Mouse (Mus musculus) megakaryocyte-erythroid progenitor cell, adult 5-6 weeks (primary cell): ENCODE data around the gene Lsm14b. TPM values are rescaled to one million over a fixed set of nuclear protein-coding genes. Genes with fewer than 3 reads are reported as not detected.
A peak's percentile ranks its signal among the peaks of the same experiment; 100 is the strongest.

Experiments
- ATAC-seq: replicated peaks from 2 replicates; pipeline ENCODE4 v1.8.0; 2016; ENCODE audit warnings: mild to moderate bottlenecking, inconsistent platforms; ENCODE audit not compliant: severe bottlenecking, poor library complexity, low FRiP score, low TSS enrichment
- total RNA-seq, 2 experiments: library from RNA; stranded (forward) in 1 of 2; stranded (reverse) in 1 of 2; fragments of 200-1000, 215-1000 nt in 1 of 2; fragments of >200 nt in 1 of 2; fragmentation: Nextera tagmentation in 1 of 2; gene quantifications; 2 replicates each; pipeline ENCODE4 v1.2.3; 2014 to 2017

The Lsm14b gene
- total RNA-seq, 2 experiments from 2014 or later = 14.9 to 25.1 TPM

GRCm38 (mm10) chr2:180047980-180048635 is 23.3 kb downstream of the Lsm14b start:
- no peak for ATAC-seq

DNA sequence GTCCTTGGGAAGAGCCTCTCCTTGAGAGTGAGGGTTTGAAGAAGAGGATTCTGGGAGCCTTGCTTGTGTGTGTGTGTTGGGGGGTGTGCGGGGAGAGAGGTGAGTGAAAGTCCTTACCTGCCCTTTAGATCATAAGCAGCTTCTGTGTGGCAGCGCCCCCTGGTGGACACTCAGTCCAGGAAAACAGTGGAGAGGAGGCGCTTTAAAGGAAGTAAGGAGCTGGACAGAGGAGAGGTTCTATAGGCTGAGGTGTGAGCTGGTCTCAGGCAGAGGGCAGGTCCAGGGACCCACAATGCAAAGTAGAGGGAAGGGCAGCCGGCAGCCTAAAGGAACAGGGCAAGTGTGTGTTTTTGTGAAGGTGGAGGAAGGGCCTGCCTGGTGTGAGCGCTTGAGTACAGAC is 26.2 kb downstream of the Lsm14b start:
- peak; percentile 81 for ATAC-seq

GRCm38 (mm10) chr2:180051986-180052733 is 27.4 kb downstream of the Lsm14b start:
- ATAC-seq = peak; percentile 39; the same call in 1 of the 2 replicates

DNA sequence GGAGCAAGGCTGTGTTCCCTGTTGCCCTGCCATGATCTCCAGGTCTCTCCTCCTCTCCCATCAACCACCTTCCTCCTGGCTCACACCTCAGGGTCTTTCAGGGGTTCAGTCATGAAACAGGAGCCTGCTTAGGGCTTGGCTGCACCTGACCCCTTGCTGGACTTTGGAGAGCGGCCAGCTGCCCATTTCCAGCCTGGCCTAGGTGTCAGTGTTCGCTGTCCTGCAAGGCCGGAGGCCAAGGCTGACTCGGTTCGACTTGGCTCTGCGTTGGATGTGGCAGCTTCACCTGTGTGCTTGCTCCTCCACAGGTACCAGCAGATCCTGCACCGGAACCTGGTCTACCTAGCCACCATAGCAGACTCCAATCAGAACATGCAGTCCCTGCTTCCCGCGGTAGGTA is 28.2 kb downstream of the Lsm14b start:
- no peak for ATAC-seq

- ATAC-seq = 0 out of 2 replicates have a peak, but pooled peaks have one; percentile 15
Measured at GRCm38 (mm10) chr2:180063338-180064131, 38.7 kb downstream of the Lsm14b start.

DNA sequence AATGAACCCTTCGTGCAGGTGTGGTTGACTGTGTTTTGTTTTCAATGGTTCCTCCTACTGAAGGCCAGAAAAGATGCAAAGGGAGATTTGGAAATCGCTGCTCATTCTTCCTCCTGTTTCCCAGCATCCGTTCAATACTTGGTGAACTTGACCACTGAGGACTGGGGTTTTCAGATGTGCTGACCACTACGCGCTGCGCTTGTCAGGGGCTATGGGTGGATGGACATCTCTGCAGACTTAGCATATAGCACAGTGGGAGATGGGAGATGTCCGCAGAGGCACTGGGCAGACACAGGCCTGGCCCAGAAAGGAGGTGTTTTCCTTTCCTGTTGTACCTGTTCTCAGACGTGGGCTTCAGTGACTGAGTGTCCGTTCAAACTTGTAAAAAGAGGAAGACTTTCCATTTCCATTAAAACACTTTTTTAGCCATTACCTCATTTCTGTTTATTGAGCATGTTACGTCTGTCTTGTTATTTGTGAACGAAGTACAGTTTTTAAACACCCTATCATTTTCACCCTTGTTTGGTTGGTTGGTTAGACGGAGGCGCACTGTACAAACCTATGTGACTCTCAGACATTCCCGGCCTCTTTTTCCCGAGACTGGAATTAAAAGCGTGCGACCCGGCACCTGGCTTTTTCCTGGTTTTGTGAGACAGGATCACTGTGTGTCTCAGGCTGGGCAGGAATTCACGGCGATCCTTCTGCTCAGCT is 45.1 kb downstream of the Lsm14b start:
- peak; percentile 50 for ATAC-seq

- peak; percentile 91 for ATAC-seq
Measured at GRCm38 (mm10) chr2:180070481-180071453, 46.0 kb downstream of the Lsm14b start, which contains the start of gene Mtg2. Mtg2 (plus strand) TSS chr2:180070588.

GRCm38 (mm10) chr2:180071671-180072070 is 46.9 kb downstream of the Lsm14b start:
- ATAC-seq = no peak

DNA sequence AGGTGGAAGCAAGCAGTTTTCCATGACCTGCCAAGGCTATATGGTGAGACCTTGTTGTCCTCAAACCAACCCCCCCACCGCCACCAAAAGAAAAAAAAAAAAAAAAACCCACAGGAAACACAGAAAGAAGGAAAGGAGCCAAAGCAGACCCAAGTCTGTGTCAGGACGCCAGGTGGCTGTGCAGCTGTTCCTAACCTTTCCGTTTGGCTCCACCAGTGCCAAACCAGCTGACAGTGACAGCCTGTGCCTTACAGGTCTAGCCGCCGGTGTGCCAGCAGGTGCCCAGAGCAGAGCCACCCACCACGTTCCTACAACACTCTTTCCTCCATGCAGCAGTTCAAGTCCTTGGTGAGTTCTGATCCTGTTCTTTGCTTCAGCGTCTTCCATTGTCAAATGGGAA is 48.1 kb downstream of the Lsm14b start:
- no peak for ATAC-seq

GRCm38 (mm10) chr2:180077622-180078021 is 52.8 kb downstream of the Lsm14b start:
- no peak for ATAC-seq

- no peak for ATAC-seq
Measured at GRCm38 (mm10) chr2:180080680-180081079, 55.9 kb downstream of the Lsm14b start.

DNA sequence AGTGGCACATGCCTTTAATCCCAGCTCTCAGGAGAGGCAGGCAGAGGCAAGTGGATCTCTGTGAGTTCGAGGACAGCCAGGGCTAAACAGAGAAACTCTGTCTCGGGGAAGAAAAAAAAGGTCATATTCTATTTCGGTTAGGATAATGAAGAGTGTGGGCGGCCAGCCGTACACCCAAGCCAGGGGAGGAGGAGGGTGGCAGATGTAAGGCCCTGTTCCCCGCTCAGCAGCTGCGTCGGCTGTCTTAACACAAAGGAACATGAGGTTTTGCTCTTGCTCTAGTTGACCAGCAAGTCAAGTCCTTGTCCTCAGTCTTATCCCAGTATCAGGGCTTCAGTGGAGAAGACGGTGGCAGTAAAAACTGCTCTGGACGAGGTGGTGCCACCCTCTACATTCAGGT is 58.3 kb downstream of the Lsm14b start:
- ATAC-seq = no peak

DNA sequence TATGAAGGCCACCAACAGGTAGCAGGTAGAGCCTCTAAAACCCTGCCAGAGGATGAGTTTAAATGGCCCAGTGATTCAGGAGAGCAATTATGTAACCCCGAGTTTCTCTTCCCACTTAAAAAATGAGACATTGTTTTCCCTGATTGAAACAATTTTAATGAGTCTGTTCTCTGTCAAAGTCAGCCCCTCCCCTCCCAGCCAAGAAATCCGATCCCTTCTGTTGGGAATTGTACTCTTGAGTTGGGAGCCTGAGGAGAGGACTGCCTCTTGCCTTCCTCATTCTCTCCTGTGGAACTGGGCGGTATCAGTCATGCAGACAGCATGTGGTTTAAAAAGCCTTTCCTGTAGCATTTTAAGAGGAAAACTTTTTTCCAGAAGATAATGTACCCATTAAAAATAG is 59.8 kb downstream of the Lsm14b start:
- ATAC-seq = no peak

Other genes with a start within 250 kb of the Lsm14b start
- 22.1 and 31.5 TPM in 2 replicates for gene Taf4, start 48.3 kb upstream of the Lsm14b start, total RNA-seq (2014; fragmentation: Nextera tagmentation)
- 20.1 and 28.4 TPM in 2 replicates for gene Taf4, start 48.3 kb upstream of the Lsm14b start, total RNA-seq (2017)
- gene Psma7, start 17.4 kb downstream of the Lsm14b start, total RNA-seq (2014; fragmentation: Nextera tagmentation) = 333 and 334 TPM in 2 replicates
- 395 and 441 TPM in 2 replicates for gene Psma7, start 17.4 kb downstream of the Lsm14b start, total RNA-seq (2017)
- 2.2 and 3.4 TPM in 2 replicates for gene Ss18l1, start 17.5 kb downstream of the Lsm14b start, total RNA-seq (2014; fragmentation: Nextera tagmentation)
- 2.3 and 4.0 TPM in 2 replicates for gene Ss18l1, start 17.5 kb downstream of the Lsm14b start, total RNA-seq (2017)
- 14.0 and 20.9 TPM in 2 replicates for gene Mtg2, start 45.6 kb downstream of the Lsm14b start, total RNA-seq (2014; fragmentation: Nextera tagmentation)
- 14.8 and 16.7 TPM in 2 replicates for gene Mtg2, start 45.6 kb downstream of the Lsm14b start, total RNA-seq (2017)
- not detected in 2 replicates for gene Hrh3, start 79.5 kb downstream of the Lsm14b start, total RNA-seq (2014; fragmentation: Nextera tagmentation)
- not detected in 2 replicates for gene Hrh3, start 79.5 kb downstream of the Lsm14b start, total RNA-seq (2017)
- gene Osbpl2, start 94.3 kb downstream of the Lsm14b start, total RNA-seq (2014; fragmentation: Nextera tagmentation) = 23.9 and 25.4 TPM in 2 replicates
- gene Osbpl2, start 94.3 kb downstream of the Lsm14b start, total RNA-seq (2017) = 29.4 and 35.1 TPM in 2 replicates
- gene Adrm1, start 146.5 kb downstream of the Lsm14b start, total RNA-seq (2014; fragmentation: Nextera tagmentation) = 143 and 144 TPM in 2 replicates
- gene Adrm1, start 146.5 kb downstream of the Lsm14b start, total RNA-seq (2017) = 51.7 and 76.2 TPM in 2 replicates
- gene Lama5, start 200.9 kb downstream of the Lsm14b start, total RNA-seq (2014; fragmentation: Nextera tagmentation) = 0.04 and 0.25 TPM in 2 replicates
- gene Lama5, start 200.9 kb downstream of the Lsm14b start, total RNA-seq (2017) = 0.05 TPM in 1 of 2 replicates, not detected in the other
- gene Rps21, start 232.4 kb downstream of the Lsm14b start, total RNA-seq (2014; fragmentation: Nextera tagmentation) = 3,693 and 4,041 TPM in 2 replicates
- gene Rps21, start 232.4 kb downstream of the Lsm14b start, total RNA-seq (2017) = 2,831 and 3,324 TPM in 2 replicates
- 13.8 and 14.4 TPM in 2 replicates for gene Cables2, start 248.5 kb downstream of the Lsm14b start, total RNA-seq (2014; fragmentation: Nextera tagmentation)
- gene Cables2, start 248.5 kb downstream of the Lsm14b start, total RNA-seq (2017) = 7.4 and 20.8 TPM in 2 replicates